Mouse (Mus musculus) kidney, embryonic 15.5 days (tissue): ENCODE results near the gene Tor1aip2. TPM values are rescaled to one million over a fixed set of nuclear protein-coding genes. Genes with fewer than 3 reads are reported as not detected.

Experiments
- ATAC-seq: fragments of 200-750 bp; cut with Nextera tagmentation; replicated peaks from 2 replicates; pipeline ENCODE4 v1.8.0; 2017; ENCODE audit warnings: moderate TSS enrichment; ENCODE audit not compliant: low FRiP score
- H3K27ac ChIP-seq: fragments of 300-500 bp; sonication (generic); 2 replicates; pipeline ENCODE4 v1.5.1; 2015; ENCODE audit warnings: mild to moderate bottlenecking, inconsistent platforms
- H3K27me3 ChIP-seq: fragments of 300-500 bp; sonication (generic); 2 replicates; pipeline ENCODE4 v1.6.1; 2015; ENCODE audit warnings: inconsistent platforms
- H3K36me3 ChIP-seq: fragments of 300-500 bp; sonication (generic); 2 replicates; pipeline ENCODE4 v1.6.1; 2015; ENCODE audit warnings: inconsistent platforms
- H3K4me1 ChIP-seq: fragments of 300-500 bp; sonication (generic); 2 replicates; pipeline ENCODE4 v1.6.1; 2015; ENCODE audit warnings: inconsistent platforms
- H3K4me2 ChIP-seq: fragments of 300-500 bp; sonication (generic); 2 replicates; pipeline ENCODE4 v1.6.1; 2015; ENCODE audit warnings: moderate library complexity, mild to moderate bottlenecking, inconsistent platforms
- H3K4me3 ChIP-seq: fragments of 300-500 bp; sonication (generic); replicated peaks from 2 replicates; pipeline ENCODE4 v1.5.1; 2015; ENCODE audit warnings: mild to moderate bottlenecking, inconsistent platforms
- H3K9ac ChIP-seq: fragments of 300-500 bp; sonication (generic); 2 replicates; pipeline ENCODE4 v1.6.1; 2015; ENCODE audit warnings: mild to moderate bottlenecking, inconsistent platforms
- H3K9me3 ChIP-seq: fragments of 300-500 bp; sonication (generic); replicated peaks from 2 replicates; pipeline ENCODE4 v1.6.1; 2016; ENCODE audit warnings: inconsistent platforms
- WGBS: fragments of 180-500 bp; shearing (Covaris S2); methylation state at CpG from one replicate; pipeline ENCODE4 v1.1.7; 2015; ENCODE audit warnings: mixed read lengths; 5-methylcytosine and 5-hydroxymethylcytosine counted together
- polyA plus RNA-seq: library from polyadenylated mRNA; unstranded; fragments of >200 nt; fragmentation: Nextera tagmentation; extraction: Ambion mirVana; gene quantifications from 2 replicates; pipeline ENCODE4 v1.2.1, GENCODE M21; 2015

The Tor1aip2 gene
- polyA plus RNA-seq, 1 experiment from 2014 or later: 112 TPM

DNA sequence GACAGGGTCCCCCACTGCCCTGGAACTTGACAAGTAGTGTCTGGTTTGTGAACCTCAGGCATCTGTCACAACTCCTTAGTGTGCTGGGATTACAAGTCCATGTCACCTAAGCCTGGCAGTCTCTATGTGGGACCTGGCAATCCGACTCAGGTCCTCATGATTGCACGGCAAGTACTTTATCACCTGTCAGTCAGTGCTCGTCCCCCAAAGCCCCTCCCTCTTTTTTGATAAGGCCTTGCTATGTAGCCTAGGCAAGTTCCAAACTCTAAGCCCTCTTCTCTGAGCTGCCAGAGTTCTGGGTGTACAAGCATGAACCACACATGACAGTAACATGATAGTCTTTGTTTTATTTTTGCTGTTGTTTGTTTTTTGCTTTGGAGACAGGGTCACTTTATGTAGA lies 81.6 kb downstream of the Tor1aip2 start:
- ATAC-seq: no peak
- Histone ChIP-seq H3K9ac (no peak overlapping the region), H3K27ac (no peak overlapping the region), H3K9me3 (no peaks in the 10 kb centered on the region), H3K27me3 (peaks cover 41% of the 10 kb centered on the region), H3K4me1 (peaks cover 12% of the 10 kb centered on the region), H3K4me3 (no peak overlapping the region), H3K36me3 (no peaks in the 10 kb centered on the region), H3K4me2 (no peak overlapping the region)
- 54% methylated on average over 3 of the region's 3 CpGs for WGBS

Other genes with a start within 250 kb of the Tor1aip2 start
- gene Qsox1, start 222.5 kb upstream of the Tor1aip2 start, polyA plus RNA-seq: 28.2 and 29.4 TPM in 2 replicates
- gene Cep350, start 62.1 kb upstream of the Tor1aip2 start, polyA plus RNA-seq: 10.7 and 11.0 TPM in 2 replicates
- gene Tor1aip1, start 1.1 kb downstream of the Tor1aip2 start, polyA plus RNA-seq: 41.4 and 45.8 TPM in 2 replicates
- 0.91 and 1.5 TPM in 2 replicates for gene Fam163a, start 169.6 kb downstream of the Tor1aip2 start, polyA plus RNA-seq